Mouse (Mus musculus) intestine, embryonic 15.5 days (tissue): ENCODE results near the gene Iffo1. TPM values are rescaled to one million over a fixed set of nuclear protein-coding genes. Genes with fewer than 3 reads are reported as not detected.
A peak's percentile ranks its signal among the peaks of the same experiment; 100 is the strongest.

Experiments
- ATAC-seq: fragments of 200-750 bp; cut with Nextera tagmentation; 2 replicates; pipeline ENCODE4 v1.8.0; 2017; ENCODE audit warnings: moderate TSS enrichment, moderate library complexity
- H3K27ac ChIP-seq: fragments of 300-500 bp; sonication (generic); 2 replicates; pipeline ENCODE4 v1.5.1; 2015; ENCODE audit warnings: mild to moderate bottlenecking, inconsistent platforms
- H3K27me3 ChIP-seq: fragments of 300-500 bp; sonication (generic); replicated peaks from 2 replicates; pipeline ENCODE4 v1.6.1; 2015; ENCODE audit warnings: inconsistent platforms
- H3K36me3 ChIP-seq: fragments of 300-500 bp; sonication (generic); 2 replicates; pipeline ENCODE4 v1.6.1; 2015; ENCODE audit warnings: inconsistent platforms
- H3K4me1 ChIP-seq: fragments of 300-500 bp; sonication (generic); replicated peaks from 2 replicates; pipeline ENCODE4 v1.6.1; 2015; ENCODE audit warnings: inconsistent platforms
- H3K4me2 ChIP-seq: fragments of 300-500 bp; sonication (generic); replicated peaks from 2 replicates; pipeline ENCODE4 v1.6.1; 2015; ENCODE audit warnings: mild to moderate bottlenecking, inconsistent platforms
- H3K4me3 ChIP-seq: fragments of 300-500 bp; sonication (generic); replicated peaks from 2 replicates; pipeline ENCODE4 v1.5.1; 2015; ENCODE audit warnings: inconsistent platforms
- H3K9ac ChIP-seq: fragments of 300-500 bp; sonication (generic); 2 replicates; pipeline ENCODE4 v1.6.1; 2015; ENCODE audit warnings: inconsistent platforms
- H3K9me3 ChIP-seq: fragments of 300-500 bp; sonication (generic); 2 replicates; pipeline ENCODE4 v1.6.1; 2016; ENCODE audit warnings: inconsistent platforms
- WGBS: fragments of 180-500 bp; shearing (Covaris S2); methylation state at CpG from one replicate; pipeline ENCODE4 v1.1.7; 2015; 5-methylcytosine and 5-hydroxymethylcytosine counted together
- polyA plus RNA-seq: library from polyadenylated mRNA; unstranded; fragments of >200 nt; fragmentation: Nextera tagmentation; extraction: Ambion mirVana; gene quantifications from 2 replicates; pipeline ENCODE4 v1.2.1, GENCODE M21; 2015

Iffo1 gene
- polyA plus RNA-seq, 1 experiment from 2014 or later = 7.2 TPM

DNA sequence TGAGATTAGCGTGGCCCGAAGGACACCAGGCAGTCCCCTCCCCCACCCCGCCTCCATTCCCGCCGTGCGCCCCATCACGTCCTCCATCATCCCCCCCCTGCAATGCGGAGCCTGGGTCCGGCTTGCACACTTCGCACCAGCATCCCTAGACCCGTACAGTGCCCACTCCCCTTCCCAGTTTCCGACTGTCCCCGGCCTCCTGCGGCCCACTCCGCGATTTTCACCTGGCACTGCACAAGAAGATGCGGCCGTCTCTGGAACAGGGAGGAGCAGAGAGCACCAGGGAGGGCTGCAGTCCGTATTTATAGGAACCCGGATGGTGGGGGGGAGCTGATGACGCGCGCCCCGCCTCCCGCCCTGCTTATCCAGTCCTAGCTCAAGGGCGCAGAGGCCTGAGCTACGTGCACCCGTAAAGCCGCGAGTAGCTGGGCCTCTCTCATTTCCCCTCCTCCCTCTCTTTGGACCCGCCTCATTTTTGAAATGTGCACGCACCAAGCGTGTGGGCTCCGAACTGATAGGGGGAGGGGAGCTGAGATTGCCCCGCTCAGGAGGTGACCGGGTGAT, 20.4 kb downstream of the Iffo1 start:
- peak; percentile 90 for ATAC-seq
- Histone ChIP-seq H3K4me1 (peaks cover 43% of the 10 kb centered on the region), H3K27me3 (no peaks in the 10 kb centered on the region), H3K9ac (peak overlapping the region; percentile 95), H3K27ac (peak overlapping the region; percentile 98), H3K9me3 (no peaks in the 10 kb centered on the region), H3K36me3 (peaks cover 31% of the 10 kb centered on the region), H3K4me3 (peak overlapping the region; percentile 85), H3K4me2 (peak overlapping the region; percentile 63)
- WGBS = under 1% methylated on average over 36 of the region's 36 CpGs

DNA sequence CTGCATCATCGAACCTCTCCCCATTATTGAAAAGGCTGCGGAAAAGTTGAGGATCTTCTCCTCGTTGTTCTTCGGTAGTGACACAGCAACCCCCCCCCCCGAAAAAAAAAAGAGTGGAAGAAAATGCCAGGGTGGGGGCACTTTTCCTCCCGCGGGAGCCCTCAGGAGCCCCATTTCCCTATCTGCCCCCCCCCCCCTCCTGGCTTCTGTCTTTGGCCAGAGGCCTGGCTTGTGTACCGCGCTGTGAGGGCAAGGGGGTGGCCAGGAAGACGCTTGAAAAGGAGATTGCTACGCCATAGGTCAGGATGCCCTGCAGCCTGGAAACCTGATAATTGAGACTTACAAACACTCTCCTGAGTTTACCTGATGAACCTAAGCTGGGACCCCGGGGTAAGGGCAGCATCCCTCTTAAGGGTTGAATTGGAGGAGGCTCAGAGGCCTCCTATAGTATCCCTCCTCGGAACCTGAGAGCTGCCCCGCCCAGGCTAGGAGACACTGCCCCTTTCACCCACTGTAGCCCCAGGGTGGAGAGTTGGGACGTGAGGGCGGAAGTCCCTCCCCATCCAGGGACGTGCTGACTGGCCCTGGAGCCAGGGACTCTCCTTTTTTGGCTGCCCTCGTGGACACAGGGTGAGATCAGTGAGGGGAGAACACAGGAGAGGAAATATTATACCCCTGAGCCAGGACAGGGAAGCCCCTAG, 21.2 kb downstream of the Iffo1 start, which contains the start of gene Gapdh:
Gapdh (minus strand) TSS at position 417 of the 701 bp plus-strand sequence.
- under 1% methylated on average over 18 of the region's 18 CpGs for WGBS
- H3K4me3 ChIP-seq = peak within 1 kb of the TSS; percentile 85
- H3K9me3 ChIP-seq = no peaks in the 10 kb centered on the region
- H3K4me1 ChIP-seq = peaks cover 36% of the 10 kb centered on the region
- H3K9ac ChIP-seq = peak within 1 kb of the TSS; percentile 95
- peak; percentile 83 for ATAC-seq
- no peaks in the 10 kb centered on the region for H3K27me3 ChIP-seq
- H3K27ac ChIP-seq = peak within 1 kb of the TSS; percentile 98
- peaks cover 34% of the 10 kb centered on the region for H3K36me3 ChIP-seq
- H3K4me2 ChIP-seq = peak within 1 kb of the TSS; percentile 63

DNA sequence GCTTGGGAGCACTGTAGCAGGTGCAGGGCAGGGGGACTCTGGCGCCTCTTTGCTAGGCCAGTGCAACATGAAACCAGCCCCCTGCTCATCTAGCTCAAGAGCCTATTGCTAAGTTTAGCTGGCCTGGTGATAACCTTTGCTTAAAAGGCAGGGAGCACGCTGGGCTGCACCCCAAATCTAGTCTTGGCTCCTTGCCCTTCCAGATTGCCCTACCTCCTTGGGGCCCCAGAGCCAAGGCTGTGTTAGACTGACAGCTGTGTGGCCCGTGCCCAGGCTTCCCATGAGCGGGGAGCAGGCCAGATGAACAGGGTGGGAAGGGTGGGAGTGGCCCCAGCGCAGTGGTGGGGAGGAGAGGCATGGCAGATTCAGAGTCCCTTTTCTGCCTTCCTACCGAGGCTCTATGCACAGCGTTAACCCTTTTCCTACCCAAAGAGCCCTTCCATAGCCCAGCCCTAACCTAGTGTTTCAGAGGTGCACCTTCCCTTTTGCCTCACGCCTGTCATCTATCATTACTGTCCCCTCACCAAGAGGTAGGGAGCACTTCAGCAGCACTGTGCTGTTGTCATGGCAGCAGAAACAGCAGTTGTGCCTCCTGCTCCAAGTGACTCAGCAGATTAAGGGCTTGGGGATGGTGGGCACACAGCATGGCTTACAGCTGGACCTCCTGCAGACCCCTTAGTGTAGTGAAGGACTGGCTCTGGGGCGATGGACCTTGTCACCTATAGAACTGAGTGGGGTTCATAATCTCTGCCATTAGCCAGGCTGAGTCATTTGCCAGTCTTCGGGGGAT, 22.0 kb downstream of the Iffo1 start:
- H3K27ac ChIP-seq = peak overlapping the region; percentile 98
- H3K36me3 ChIP-seq = peaks cover 40% of the 10 kb centered on the region
- WGBS = 19% methylated on average over 10 of the region's 10 CpGs
- H3K9ac ChIP-seq = peak overlapping the region; percentile 55
- H3K4me1 ChIP-seq = peaks cover 32% of the 10 kb centered on the region
- H3K4me3 ChIP-seq = peak overlapping the region; percentile 85
- peak overlapping the region; percentile 63 for H3K4me2 ChIP-seq
- H3K27me3 ChIP-seq = no peaks in the 10 kb centered on the region
- peak; percentile 52 for ATAC-seq
- no peaks in the 10 kb centered on the region for H3K9me3 ChIP-seq

DNA sequence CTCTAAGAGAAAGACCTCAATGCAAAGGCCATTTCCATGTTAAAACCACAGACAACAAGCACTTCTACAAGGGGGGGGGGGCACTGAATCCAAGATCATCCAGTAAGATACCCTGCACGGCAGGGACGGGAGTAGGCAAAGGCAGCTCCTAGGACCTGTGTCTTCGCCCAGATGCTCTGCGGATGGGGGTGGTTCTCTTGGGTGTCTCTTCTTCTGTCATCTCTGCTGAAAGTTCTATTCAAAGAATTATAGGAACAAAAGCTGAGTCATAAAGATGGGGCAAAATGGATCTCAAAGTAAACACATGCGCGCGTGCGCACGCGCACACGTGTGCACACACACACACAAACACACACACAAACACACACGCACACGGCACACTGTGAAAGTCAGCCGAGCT, 23.0 kb downstream of the Iffo1 start:
- no peak overlapping the region for H3K9ac ChIP-seq
- H3K4me3 ChIP-seq = no peak overlapping the region
- 90% methylated on average over 14 of the region's 14 CpGs for WGBS
- H3K27ac ChIP-seq = no peak overlapping the region
- ATAC-seq = no peak
- peaks cover 32% of the 10 kb centered on the region for H3K4me1 ChIP-seq
- H3K9me3 ChIP-seq = no peaks in the 10 kb centered on the region
- peaks cover 45% of the 10 kb centered on the region for H3K36me3 ChIP-seq
- H3K4me2 ChIP-seq = 0 out of 2 replicates have a peak overlapping the region, but pooled peaks have one; percentile 63
- no peaks in the 10 kb centered on the region for H3K27me3 ChIP-seq

DNA sequence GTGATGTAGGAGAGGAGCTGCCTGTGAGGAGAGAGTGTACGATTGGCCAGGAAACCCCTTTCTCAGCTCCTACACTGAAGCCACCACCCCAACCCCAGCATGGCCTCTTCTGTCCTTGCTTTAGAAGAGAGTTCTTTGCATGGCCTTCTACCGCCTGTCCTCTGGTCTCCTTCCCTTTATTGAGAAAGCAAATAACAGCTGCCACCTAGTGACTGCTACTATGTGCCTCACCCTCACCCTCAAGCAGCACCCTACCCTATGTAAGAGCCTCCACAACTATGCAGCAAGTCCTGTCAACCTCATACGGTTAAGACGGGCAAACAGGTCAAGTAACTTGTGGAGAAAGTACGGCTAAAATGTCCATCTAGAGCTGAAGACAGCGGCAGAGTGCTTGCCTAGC, 25.2 kb downstream of the Iffo1 start:
- peaks cover 64% of the 10 kb centered on the region for H3K36me3 ChIP-seq
- ATAC-seq = no peak
- no peaks in the 10 kb centered on the region for H3K27me3 ChIP-seq
- no peak overlapping the region for H3K4me3 ChIP-seq
- H3K4me2 ChIP-seq = no peak overlapping the region
- 77% methylated on average over 6 of the region's 6 CpGs for WGBS
- peaks cover 22% of the 10 kb centered on the region for H3K4me1 ChIP-seq
- no peak overlapping the region for H3K9ac ChIP-seq
- no peaks in the 10 kb centered on the region for H3K9me3 ChIP-seq
- no peak overlapping the region for H3K27ac ChIP-seq

DNA sequence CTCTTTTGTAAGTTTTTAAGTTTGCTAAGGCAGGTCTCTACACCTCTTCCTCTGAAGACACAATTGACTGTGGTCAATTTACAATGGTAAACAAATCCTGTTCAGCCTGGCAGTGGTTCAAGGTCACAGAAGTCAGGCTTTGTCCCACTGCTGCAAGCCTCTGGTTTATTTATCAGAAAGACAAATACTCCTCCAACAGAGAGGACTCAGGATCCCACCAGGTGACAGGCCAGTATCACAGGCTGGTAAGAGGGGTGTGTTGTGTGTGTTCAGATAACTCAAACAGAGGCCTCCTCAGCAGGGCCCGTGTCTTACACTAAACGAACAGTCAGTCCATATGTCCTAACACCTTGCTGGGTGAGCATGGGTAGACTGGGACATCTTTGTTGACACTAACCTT, 27.4 kb downstream of the Iffo1 start:
- peaks cover 82% of the 10 kb centered on the region for H3K36me3 ChIP-seq
- no peak overlapping the region for H3K27ac ChIP-seq
- H3K4me1 ChIP-seq = peaks cover 9% of the 10 kb centered on the region
- H3K27me3 ChIP-seq = no peaks in the 10 kb centered on the region
- H3K9ac ChIP-seq = no peak overlapping the region
- H3K9me3 ChIP-seq = no peaks in the 10 kb centered on the region
- no peak for ATAC-seq
- WGBS = 57% methylated on average over 2 of the region's 2 CpGs
- H3K4me3 ChIP-seq = no peak overlapping the region
- H3K4me2 ChIP-seq = no peak overlapping the region

DNA sequence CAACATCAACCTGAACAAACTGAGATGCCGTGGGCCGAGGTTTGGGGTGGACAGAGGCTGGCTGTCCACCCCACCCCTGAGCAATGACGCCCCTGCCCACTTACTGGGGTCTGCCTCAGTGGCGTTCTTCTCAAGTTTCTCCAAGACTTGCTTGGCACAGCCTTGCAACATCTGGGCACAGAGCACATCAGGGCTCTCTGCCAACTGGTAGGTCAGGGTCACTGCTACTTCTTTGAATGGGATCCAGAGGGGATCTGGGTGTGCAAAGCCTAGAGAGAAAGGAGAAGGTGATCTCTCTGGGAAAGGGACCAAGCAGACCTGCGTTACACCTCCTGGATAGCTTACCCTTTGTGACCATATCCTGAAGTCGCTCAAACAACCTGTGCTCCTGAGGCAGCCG, 28.2 kb downstream of the Iffo1 start:
- no peak for ATAC-seq
- H3K36me3 ChIP-seq = peaks cover 83% of the 10 kb centered on the region
- H3K27ac ChIP-seq = no peak overlapping the region
- no peak overlapping the region for H3K4me3 ChIP-seq
- H3K4me1 ChIP-seq = peaks cover 1% of the 10 kb centered on the region; the same call in 1 of the 2 replicates
- WGBS = 92% methylated on average over 7 of the region's 7 CpGs
- H3K27me3 ChIP-seq = no peaks in the 10 kb centered on the region
- H3K4me2 ChIP-seq = no peak overlapping the region
- H3K9ac ChIP-seq = no peak overlapping the region
- no peaks in the 10 kb centered on the region for H3K9me3 ChIP-seq

DNA sequence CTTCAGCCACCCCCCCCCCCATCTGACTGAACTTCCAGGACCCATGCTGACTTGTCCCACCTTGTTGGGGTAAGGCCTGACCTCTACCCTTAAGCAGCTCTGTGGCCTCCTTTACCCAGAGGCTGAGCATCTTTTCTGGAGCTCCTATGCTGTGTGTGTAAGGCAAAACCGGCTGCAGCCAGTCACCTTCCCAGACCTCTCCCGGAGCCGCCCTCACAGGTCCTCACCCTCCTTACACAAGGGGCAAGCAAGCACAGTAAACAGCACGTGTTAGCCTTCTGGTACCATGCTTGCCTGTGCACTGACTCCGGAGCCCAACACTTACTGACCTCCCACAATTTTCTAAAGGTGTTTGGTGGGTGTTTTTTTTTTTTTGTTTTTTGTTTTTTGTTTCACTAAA, 30.4 kb downstream of the Iffo1 start:
- no peak overlapping the region for H3K27ac ChIP-seq
- no peaks in the 10 kb centered on the region for H3K27me3 ChIP-seq
- 83% methylated on average over 5 of the region's 5 CpGs for WGBS
- ATAC-seq = no peak
- H3K4me1 ChIP-seq = no peaks in the 10 kb centered on the region
- H3K36me3 ChIP-seq = peaks cover 81% of the 10 kb centered on the region
- H3K4me2 ChIP-seq = no peak overlapping the region
- no peaks in the 10 kb centered on the region for H3K9me3 ChIP-seq
- no peak overlapping the region for H3K9ac ChIP-seq
- H3K4me3 ChIP-seq = no peak overlapping the region

DNA sequence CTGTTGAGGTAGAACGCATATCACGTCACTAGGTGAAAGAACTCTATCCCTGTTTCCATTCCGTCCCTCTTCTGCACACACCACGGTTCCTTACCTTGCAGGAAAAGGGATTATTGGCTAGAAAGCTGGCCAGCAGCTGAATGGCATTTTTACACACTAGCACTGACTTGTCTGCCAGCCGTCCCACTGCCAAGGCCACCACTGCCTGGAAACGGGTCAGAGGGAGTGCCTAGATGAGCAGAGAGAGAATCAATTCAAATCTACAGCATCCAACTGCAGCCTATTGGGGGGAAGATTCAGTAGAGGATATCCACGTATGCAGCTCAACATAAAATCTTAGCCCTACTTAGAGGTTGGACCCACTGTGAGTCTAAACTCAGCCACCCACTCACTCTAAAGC, 34.6 kb downstream of the Iffo1 start:
- WGBS = 86% methylated on average over 7 of the region's 7 CpGs
- no peak for ATAC-seq
- Histone ChIP-seq H3K9me3 (no peaks in the 10 kb centered on the region), H3K4me1 (no peaks in the 10 kb centered on the region), H3K4me2 (no peak overlapping the region), H3K27me3 (no peaks in the 10 kb centered on the region), H3K36me3 (peaks cover 76% of the 10 kb centered on the region), H3K27ac (no peak overlapping the region), H3K9ac (no peak overlapping the region), H3K4me3 (no peak overlapping the region)

DNA sequence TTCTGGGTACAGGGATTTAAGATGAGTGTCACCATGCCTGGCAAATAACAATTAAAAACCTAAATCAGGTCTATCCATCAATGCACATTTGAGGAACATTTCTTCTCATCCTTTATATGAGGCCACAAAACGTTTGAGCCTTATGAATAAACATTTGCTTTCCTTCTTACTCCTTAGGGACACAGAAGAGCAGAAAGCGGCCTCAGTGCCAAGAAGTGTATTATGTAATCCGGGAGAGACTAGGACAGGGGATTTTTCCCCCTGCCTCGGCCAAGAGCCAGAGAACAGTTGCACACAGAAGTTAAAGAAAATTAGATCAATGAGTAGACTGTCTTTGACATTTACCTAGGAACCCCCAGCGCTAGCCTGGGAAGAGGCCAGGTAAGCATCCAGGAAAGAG, 37.1 kb downstream of the Iffo1 start:
- WGBS = 84% methylated on average over 5 of the region's 5 CpGs
- Histone ChIP-seq H3K27me3 (no peaks in the 10 kb centered on the region), H3K4me3 (no peak overlapping the region), H3K4me2 (no peak overlapping the region), H3K9ac (no peak overlapping the region), H3K4me1 (no peaks in the 10 kb centered on the region), H3K27ac (no peak overlapping the region), H3K36me3 (peaks cover 77% of the 10 kb centered on the region), H3K9me3 (no peaks in the 10 kb centered on the region)
- ATAC-seq = no peak

DNA sequence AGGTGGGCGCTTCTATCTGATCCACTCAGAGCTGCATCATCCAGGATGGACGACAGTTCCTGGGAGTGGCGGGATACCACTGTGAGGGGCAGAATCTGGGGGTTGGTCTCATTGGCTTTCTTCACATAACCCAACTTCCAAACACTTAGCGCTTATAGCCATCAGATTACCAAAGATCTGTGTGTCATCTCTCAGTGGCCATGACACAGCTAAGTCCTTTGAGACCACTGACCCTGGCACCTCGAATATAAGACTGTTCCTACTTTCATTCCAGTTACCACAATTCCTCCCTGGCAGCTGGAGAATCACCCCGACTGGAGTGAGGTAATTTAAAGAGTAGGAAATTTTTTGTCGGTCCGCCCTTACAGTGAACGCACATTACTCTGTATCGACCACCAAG, 41.2 kb downstream of the Iffo1 start:
- no peak overlapping the region for H3K4me3 ChIP-seq
- no peaks in the 10 kb centered on the region for H3K27me3 ChIP-seq
- H3K9me3 ChIP-seq = no peaks in the 10 kb centered on the region
- no peak for ATAC-seq
- 94% methylated on average over 10 of the region's 10 CpGs for WGBS
- H3K36me3 ChIP-seq = peaks cover 62% of the 10 kb centered on the region
- no peak overlapping the region for H3K9ac ChIP-seq
- H3K27ac ChIP-seq = no peak overlapping the region
- no peaks in the 10 kb centered on the region for H3K4me1 ChIP-seq
- H3K4me2 ChIP-seq = no peak overlapping the region

DNA sequence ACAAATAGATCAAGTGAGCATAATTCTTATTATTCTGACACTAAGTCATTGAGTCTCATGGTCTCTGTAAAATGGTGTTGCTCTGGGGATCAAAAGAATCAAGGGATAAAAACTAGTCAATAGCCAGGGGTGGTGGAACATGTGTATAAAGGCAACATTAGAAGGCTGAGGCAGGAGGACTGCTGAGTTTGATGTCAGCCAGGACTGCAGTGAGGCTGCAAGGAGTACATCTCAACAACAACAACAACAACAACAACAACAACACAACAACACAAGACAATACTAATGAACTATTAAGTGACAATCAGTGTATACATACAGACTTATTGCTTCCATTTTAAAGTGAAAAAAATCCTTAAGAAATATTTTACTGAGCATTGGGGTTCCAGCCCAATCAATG, 45.8 kb downstream of the Iffo1 start:
- Histone ChIP-seq H3K27me3 (no peaks in the 10 kb centered on the region), H3K27ac (peak overlapping the region; percentile 100), H3K36me3 (peaks cover 31% of the 10 kb centered on the region), H3K4me3 (peak overlapping the region; percentile 70), H3K4me1 (no peaks in the 10 kb centered on the region; the same call in 1 of the 2 replicates), H3K9ac (peak overlapping the region; percentile 67), H3K9me3 (no peaks in the 10 kb centered on the region), H3K4me2 (peak overlapping the region; percentile 52)
- no peak for ATAC-seq
